Mouse (Mus musculus): ENCODE measurements at regions not wholly inside any gene's neighbourhood (a gene's known extent, or its start where the extent isn't known, plus 50 kb on each side); places are given as distances from the start of the nearest gene placed in this dataset.

DNA sequence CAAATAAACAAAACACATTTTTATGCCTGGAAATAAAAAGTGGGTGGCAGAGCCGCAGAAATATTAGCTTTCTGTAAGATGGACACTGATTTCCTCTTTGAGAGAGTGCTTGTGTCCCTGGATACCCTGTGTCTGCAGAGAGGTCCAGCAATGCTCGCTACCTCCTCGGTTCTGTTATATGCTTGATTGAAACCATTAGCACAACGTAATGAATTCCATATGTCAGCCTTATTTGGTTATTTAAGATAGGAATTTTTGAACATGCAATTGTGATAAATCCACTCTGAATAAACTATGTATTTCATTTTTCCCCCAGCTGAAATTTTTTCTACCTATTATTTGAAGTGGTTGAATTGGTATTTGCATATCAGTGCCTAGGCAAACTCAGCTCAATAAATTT, 114.8 kb downstream of the Rps12 start:
- no peak for TF ChIP-seq USF1 (IDR thresholded peaks at IDR 0.05; ENCODE audit: low read depth)
- no peak for TF ChIP-seq POLR2A (IDR thresholded peaks at IDR 0.05; ENCODE audit: insufficient read length, low read depth)
- TF ChIP-seq MYOD1 (IDR thresholded peaks at IDR 0.05; ENCODE audit: control insufficient read depth in 1 of 3, insufficient read length in 2 of 3, low read depth in 2 of 3), result no peak
- no peak for TF ChIP-seq SRF (IDR thresholded peaks at IDR 0.05; ENCODE audit: control insufficient read depth, insufficient read length, low read depth)
- no peak for TF ChIP-seq TCF12 (IDR thresholded peaks at IDR 0.05; ENCODE audit: insufficient read depth, poor library complexity, severe bottlenecking)
- TF ChIP-seq POLR2AphosphoS2 (IDR thresholded peaks at IDR 0.05; ENCODE audit: insufficient read length, low read depth), result no peak
- TF ChIP-seq E2F4 (IDR thresholded peaks at IDR 0.05; ENCODE audit: insufficient read depth), result no peak
- TF ChIP-seq MAX (IDR thresholded peaks at IDR 0.05; ENCODE audit: low read depth), result no peak
- TF ChIP-seq REST (IDR thresholded peaks at IDR 0.05; ENCODE audit: insufficient read depth, insufficient read length), result no peak
- TF ChIP-seq MYOG (IDR thresholded peaks at IDR 0.05; ENCODE audit: control insufficient read depth in 1 of 3, insufficient read depth in 1 of 3, insufficient read length in 2 of 3, low read depth in 2 of 3), result no peak
- no peak for TF ChIP-seq CEBPB (IDR thresholded peaks at IDR 0.05; ENCODE audit: insufficient read depth, poor library complexity, severe bottlenecking)

Data from myocyte (in vitro differentiated cells).